Mouse (Mus musculus): ENCODE data around the gene Tmem144. TPM values are rescaled to one million over a fixed set of nuclear protein-coding genes. Genes with fewer than 3 reads are reported as not detected.
A peak's percentile ranks its signal among the peaks of the same experiment; 100 is the strongest.

Tmem144 gene
- total RNA-seq, 2 experiments from 2014 or later = 0.69 to 1.4 TPM

- peak; percentile 11 for DNase-seq (ENCODE audit: low spot score)
These were observed 12.3 kb upstream of the Tmem144 start for GRCm38 (mm10) chr3:79864824-79865223.

GRCm38 (mm10) chr3:79858221-79858620 is 5.6 kb upstream of the Tmem144 start:
- DNase-seq (ENCODE audit: low spot score) = no peak

GRCm38 (mm10) chr3:79857780-79858179 is 5.2 kb upstream of the Tmem144 start:
- DNase-seq (ENCODE audit: low spot score) = no peak

- no peak for DNase-seq (ENCODE audit: low spot score)
These were observed 465 bp downstream of the Tmem144 start for GRCm38 (mm10) chr3:79852108-79852507.

GRCm38 (mm10) chr3:79850656-79851055 is 1.9 kb downstream of the Tmem144 start:
- no peak for DNase-seq (ENCODE audit: low spot score)

- DNase-seq (ENCODE audit: low spot score) = no peak
These were observed 3.0 kb downstream of the Tmem144 start for GRCm38 (mm10) chr3:79849621-79850020.

GRCm38 (mm10) chr3:79848841-79849240 is 3.7 kb downstream of the Tmem144 start:
- no peak for DNase-seq (ENCODE audit: low spot score)

- no peak for DNase-seq (ENCODE audit: low spot score)
These were observed 5.9 kb downstream of the Tmem144 start for GRCm38 (mm10) chr3:79846633-79847032.

- DNase-seq (ENCODE audit: low spot score) = no peak
These were observed 8.6 kb downstream of the Tmem144 start for GRCm38 (mm10) chr3:79843999-79844398.

GRCm38 (mm10) chr3:79842616-79843016 is 10.0 kb downstream of the Tmem144 start:
- DNase-seq (ENCODE audit: low spot score) = peak; percentile 60

- peak; percentile 36 for DNase-seq (ENCODE audit: low spot score)
These were observed 10.4 kb downstream of the Tmem144 start for GRCm38 (mm10) chr3:79842165-79842564.

- DNase-seq (ENCODE audit: low spot score) = no peak
These were observed 11.1 kb downstream of the Tmem144 start for GRCm38 (mm10) chr3:79841475-79841874.

GRCm38 (mm10) chr3:79838751-79839150 is 13.8 kb downstream of the Tmem144 start:
- no peak for DNase-seq (ENCODE audit: low spot score)

GRCm38 (mm10) chr3:79829289-79829688 is 23.3 kb downstream of the Tmem144 start:
- DNase-seq (ENCODE audit: low spot score) = no peak

- no peak for DNase-seq (ENCODE audit: low spot score)
These were observed 27.3 kb downstream of the Tmem144 start for GRCm38 (mm10) chr3:79825067-79825780.

- no peak for DNase-seq (ENCODE audit: low spot score)
These were observed 29.4 kb downstream of the Tmem144 start for GRCm38 (mm10) chr3:79823176-79823575.

- no peak for DNase-seq (ENCODE audit: low spot score)
These were observed 31.4 kb downstream of the Tmem144 start for GRCm38 (mm10) chr3:79821131-79821530.

- no peak for DNase-seq (ENCODE audit: low spot score)
These were observed 34.2 kb downstream of the Tmem144 start for GRCm38 (mm10) chr3:79818202-79818995.

- no peak for DNase-seq (ENCODE audit: low spot score)
These were observed 36.3 kb downstream of the Tmem144 start for GRCm38 (mm10) chr3:79816229-79816628.

- DNase-seq (ENCODE audit: low spot score) = peak; percentile 58
These were observed 38.6 kb downstream of the Tmem144 start for GRCm38 (mm10) chr3:79813814-79814490.

- no peak for DNase-seq (ENCODE audit: low spot score)
These were observed 40.5 kb downstream of the Tmem144 start for GRCm38 (mm10) chr3:79812042-79812441.

- DNase-seq (ENCODE audit: low spot score) = peak; percentile 13
These were observed 40.9 kb downstream of the Tmem144 start for GRCm38 (mm10) chr3:79811632-79812031.
